ENCODE assay signal across 6 mouse cellular contexts in the genomic region with DNA sequence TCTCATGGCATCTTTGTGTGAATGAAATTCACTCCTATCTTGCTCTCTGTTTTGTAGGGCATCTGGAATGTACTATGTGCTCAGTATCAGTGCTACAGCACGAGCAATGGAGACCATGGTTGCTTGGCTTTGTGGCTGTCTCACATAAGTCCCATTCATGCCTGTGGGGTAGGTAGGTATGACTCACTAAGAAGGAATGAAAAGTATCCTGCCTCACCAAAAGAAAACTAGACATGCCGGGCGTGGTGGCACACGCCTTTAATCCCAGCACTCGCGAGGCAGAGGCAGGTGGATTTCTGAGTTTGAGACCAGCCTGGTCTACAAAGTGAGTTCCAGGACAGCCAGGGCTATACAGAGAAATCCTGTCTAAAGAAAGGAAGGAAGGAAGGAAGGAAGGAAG.
A peak's percentile ranks its signal among the peaks of the same experiment; 100 is the strongest.
DNase-seq lines count a peak whose midpoint lies in the region; ATAC-seq lines count a peak whose summit lies in the region.
"Not testable (repeated sequence)": the region's sequence is repeated elsewhere in the genome, so short reads cannot be mapped to it uniquely, and the experiment has no call there.

No protein-coding gene starts in this region.

- DNase-seq in 3134 (ENCODE audit: extremely low read depth, insufficient read length, low spot score) (peak; percentile 63), ES-CJ7 (ENCODE audit: low read depth, low spot score) (peak; percentile 17), R1 (ENCODE audit: low read depth, low spot score) (peak; percentile 80), ZHBTc4 (ENCODE audit: low read depth, low spot score) (peak; percentile 51)
- DNase-seq in Muller cell, postnatal 12 days (ENCODE audit: inconsistent ontology term): peak; percentile 42
- DNase-seq in midbrain, embryonic 11.5 days (ENCODE audit: low spot score, missing footprints): peak; percentile 59

- WGBS in midbrain, embryonic 11.5 days: 94% methylated on average over 6 of the region's 6 CpGs

- not testable (repeated sequence) for H3K9me3 ChIP-seq in midbrain, embryonic 11.5 days (ENCODE audit: control insufficient read depth, low read length)

- not testable (repeated sequence) for H3K36me3 ChIP-seq in midbrain, embryonic 11.5 days (ENCODE audit: control insufficient read depth, insufficient read depth, low read length)

- not testable (repeated sequence) for H3K4me1 ChIP-seq in midbrain, embryonic 11.5 days (ENCODE audit: control insufficient read depth, insufficient read depth, low read length)

- not testable (repeated sequence) for H3K27me3 ChIP-seq in midbrain, embryonic 11.5 days (ENCODE audit: control insufficient read depth, insufficient read depth, low read length)

- H3K27ac ChIP-seq in midbrain, embryonic 11.5 days (ENCODE audit: low read depth, low read length): not testable (repeated sequence)

- ATAC-seq in midbrain, embryonic 11.5 days (ENCODE audit: low FRiP score): not testable (repeated sequence)

- H3K4me3 ChIP-seq in midbrain, embryonic 11.5 days (ENCODE audit: low read depth, low read length): not testable (repeated sequence)

- H3K4me2 ChIP-seq in midbrain, embryonic 11.5 days: not testable (repeated sequence)

- not testable (repeated sequence) for H3K9ac ChIP-seq in midbrain, embryonic 11.5 days (ENCODE audit: low read length)

Comparison
In these comparisons a context has a peak if more than half of its experiments do, and no peak if none do; other contexts are left out.
1. DNase-seq: peak in every context shown above with its lines; median percentile 80 in R1; 63 in 3134; 59 in midbrain, embryonic 11.5 days; 51 in ZHBTc4; 42 in Muller cell, postnatal 12 days; 17 in ES-CJ7.